In genomic region chr10:93908540-93908939, GRCm38 (mm10) we compare ENCODE assay signal across 22 mouse cellular contexts.
"Had no signal": no experiment of that assay in that cellular context is flagged by ENCODE, and none has a peak within 500 bp of the region (broad histone marks: within the 10 kb centered on the region; RNA-seq: fewer than 3 reads in every experiment).

No protein-coding gene starts in this region.

- H3K27ac ChIP-seq: limb, embryonic 12.5 days; limb, embryonic 15.5 days; liver, embryonic 14.5 days; midbrain, embryonic 13.5 days; neural tube, embryonic 13.5 days; stomach, embryonic 15.5 days had no signal

- DNase-seq: kidney, adult 8-10 months; kidney, postnatal 14 days; kidney, postnatal 4 days; left cerebral cortex, postnatal 4 days; liver, postnatal 0 days; lung, embryonic 14.5 days; lung, postnatal 36 days; retina, postnatal 1 day; right cerebral cortex, postnatal 25 days; spleen, adult 18-20 months; thymus, postnatal 14 days; thymus, postnatal 4 days had no signal

- H3K27me3 ChIP-seq: limb, embryonic 12.5 days; limb, embryonic 15.5 days; midbrain, embryonic 13.5 days; neural tube, embryonic 13.5 days; stomach, embryonic 15.5 days had no signal

- ATAC-seq: liver, postnatal 0 days; lung, postnatal 0 days; midbrain, embryonic 13.5 days; midbrain, embryonic 16.5 days had no signal

- H3K4me1 ChIP-seq: limb, embryonic 15.5 days; midbrain, embryonic 13.5 days; neural tube, embryonic 13.5 days; stomach, embryonic 15.5 days had no signal

- H3K36me3 ChIP-seq: limb, embryonic 12.5 days; limb, embryonic 15.5 days; midbrain, embryonic 13.5 days; neural tube, embryonic 13.5 days; stomach, embryonic 15.5 days had no signal

- H3K9ac ChIP-seq: limb, embryonic 12.5 days; limb, embryonic 15.5 days; liver, embryonic 14.5 days; liver, postnatal 0 days; lung, embryonic 14.5 days; midbrain, embryonic 13.5 days; neural tube, embryonic 13.5 days; stomach, embryonic 15.5 days had no signal

- H3K4me3 ChIP-seq: limb, embryonic 12.5 days; limb, embryonic 15.5 days; midbrain, embryonic 13.5 days; myocyte; neural tube, embryonic 13.5 days; stomach, embryonic 15.5 days had no signal

- H3K9me3 ChIP-seq: limb, embryonic 12.5 days; limb, embryonic 15.5 days; midbrain, embryonic 13.5 days; neural tube, embryonic 13.5 days; stomach, embryonic 15.5 days had no signal

- H3K4me2 ChIP-seq: limb, embryonic 12.5 days; limb, embryonic 15.5 days; liver, embryonic 11.5 days; lung, embryonic 14.5 days; midbrain, embryonic 13.5 days; neural tube, embryonic 13.5 days; stomach, embryonic 15.5 days had no signal
